Mouse (Mus musculus): ENCODE measurements at regions not wholly inside any gene's neighbourhood (a gene's known extent, or its start where the extent isn't known, plus 50 kb on each side); places are given as distances from the start of the nearest gene placed in this dataset.

DNA sequence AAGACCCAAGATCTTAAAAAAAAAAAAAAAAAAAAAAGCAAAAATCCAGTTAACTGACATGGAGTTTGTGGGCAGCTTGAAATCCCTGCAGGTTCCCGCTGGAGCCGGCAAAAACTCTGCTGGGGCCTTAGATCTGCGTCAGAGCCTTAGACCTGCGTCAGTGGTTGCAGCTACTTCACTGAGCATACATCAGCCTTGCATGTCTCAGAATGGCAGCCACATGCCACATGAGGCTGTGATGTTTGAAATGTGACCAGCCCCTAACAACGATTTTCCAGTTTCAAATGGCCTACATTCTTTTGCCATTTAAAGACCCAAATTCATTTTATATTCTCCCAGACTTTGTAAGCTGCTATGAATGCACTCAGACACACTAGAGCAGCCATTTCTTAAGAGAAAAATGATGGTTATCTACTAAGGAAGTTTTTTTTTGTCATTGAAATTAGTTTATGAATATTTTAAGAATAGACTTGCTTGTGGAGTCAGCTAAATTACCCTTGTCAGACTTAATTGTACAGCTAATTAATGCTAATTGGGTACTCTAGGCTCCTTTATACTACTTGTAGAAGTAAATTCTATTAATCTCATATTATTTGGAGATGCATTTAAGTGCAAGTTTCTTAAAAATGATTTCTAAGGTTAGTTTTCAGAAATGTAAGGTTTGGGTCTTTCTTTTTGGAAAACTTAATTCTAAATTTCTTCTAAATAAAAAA lies 70.8 kb downstream of the Toporsl start:
- intact Hi-C loops (cut with DNase I), result no loop called here
- DNase-seq (ENCODE audit: low spot score in 2 of 2), result no peak

DNA sequence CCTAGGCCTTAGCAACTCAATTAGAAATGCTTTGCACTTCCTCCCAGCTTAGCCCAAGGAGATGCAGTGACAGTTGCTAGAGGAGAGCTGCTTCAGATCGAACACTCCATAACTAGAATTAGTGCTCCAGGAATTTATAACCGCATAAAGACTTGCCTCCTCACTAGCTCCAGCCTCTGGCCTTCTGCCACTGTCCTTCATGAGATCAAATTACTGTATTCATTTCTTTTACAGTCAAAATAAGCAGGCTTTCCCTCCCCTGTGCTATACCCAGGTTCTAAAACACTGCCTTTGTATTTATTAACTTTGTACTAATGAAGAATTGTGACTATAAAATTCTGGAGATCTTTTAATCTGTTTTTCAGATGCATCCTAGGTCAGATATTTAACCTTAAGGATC lies 104.8 kb upstream of the Olfr275 start:
- intact Hi-C loops (cut with DNase I), result no loop called here
- no peak for DNase-seq (ENCODE audit: low spot score in 2 of 2)

- no peak for DNase-seq (ENCODE audit: low spot score in 2 of 2)
- intact Hi-C loops (cut with DNase I), result loop anchor here (10.0 kb wide), 1 partner anchor 571 kb away; no protein-coding TSS in a partner anchor
Measured at GRCm38 (mm10) chr4:52726203-52726602, 88.2 kb upstream of the Olfr275 start.

DNA sequence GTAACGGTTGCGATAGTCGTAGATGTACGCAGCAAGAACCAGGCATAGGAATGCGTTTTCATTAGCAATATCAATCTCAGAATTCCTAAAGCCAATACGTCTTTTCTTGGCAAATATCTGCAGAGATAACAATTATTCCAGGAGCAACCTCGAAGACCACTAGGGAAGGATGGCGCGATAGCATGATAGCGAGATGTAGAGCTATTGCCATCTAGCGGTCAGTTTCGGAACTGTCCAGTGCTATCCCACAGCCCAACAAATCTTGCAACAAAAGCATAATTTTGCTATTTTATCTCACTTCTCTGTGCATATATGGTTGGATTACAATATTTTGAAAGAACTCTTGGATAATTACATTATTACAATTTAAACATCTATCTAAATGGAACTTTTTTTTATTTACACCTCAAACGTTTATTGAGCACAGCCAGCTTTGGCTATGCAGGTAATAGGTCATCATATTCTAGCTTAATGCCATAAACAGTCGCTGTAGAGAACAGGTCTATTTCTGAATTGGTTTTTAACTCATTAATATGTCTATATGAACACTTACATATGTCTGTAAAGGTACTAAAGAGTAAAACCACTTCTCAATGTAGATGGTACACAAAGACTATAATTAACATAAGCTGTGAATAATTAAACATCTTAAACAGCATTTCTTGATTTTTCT lies 87.6 kb upstream of the Olfr275 start:
- peak; percentile 48 to 49 for DNase-seq (ENCODE audit: low spot score in 2 of 2)
- intact Hi-C loops (cut with DNase I), result loop anchor here (10.0 kb wide), 1 partner anchor 572 kb away; no protein-coding TSS in a partner anchor

- no peak for DNase-seq (ENCODE audit: low spot score in 2 of 2)
- intact Hi-C loops (cut with DNase I), result no loop called here
Measured at GRCm38 (mm10) chr4:52733141-52733540, 81.3 kb upstream of the Olfr275 start.

DNA sequence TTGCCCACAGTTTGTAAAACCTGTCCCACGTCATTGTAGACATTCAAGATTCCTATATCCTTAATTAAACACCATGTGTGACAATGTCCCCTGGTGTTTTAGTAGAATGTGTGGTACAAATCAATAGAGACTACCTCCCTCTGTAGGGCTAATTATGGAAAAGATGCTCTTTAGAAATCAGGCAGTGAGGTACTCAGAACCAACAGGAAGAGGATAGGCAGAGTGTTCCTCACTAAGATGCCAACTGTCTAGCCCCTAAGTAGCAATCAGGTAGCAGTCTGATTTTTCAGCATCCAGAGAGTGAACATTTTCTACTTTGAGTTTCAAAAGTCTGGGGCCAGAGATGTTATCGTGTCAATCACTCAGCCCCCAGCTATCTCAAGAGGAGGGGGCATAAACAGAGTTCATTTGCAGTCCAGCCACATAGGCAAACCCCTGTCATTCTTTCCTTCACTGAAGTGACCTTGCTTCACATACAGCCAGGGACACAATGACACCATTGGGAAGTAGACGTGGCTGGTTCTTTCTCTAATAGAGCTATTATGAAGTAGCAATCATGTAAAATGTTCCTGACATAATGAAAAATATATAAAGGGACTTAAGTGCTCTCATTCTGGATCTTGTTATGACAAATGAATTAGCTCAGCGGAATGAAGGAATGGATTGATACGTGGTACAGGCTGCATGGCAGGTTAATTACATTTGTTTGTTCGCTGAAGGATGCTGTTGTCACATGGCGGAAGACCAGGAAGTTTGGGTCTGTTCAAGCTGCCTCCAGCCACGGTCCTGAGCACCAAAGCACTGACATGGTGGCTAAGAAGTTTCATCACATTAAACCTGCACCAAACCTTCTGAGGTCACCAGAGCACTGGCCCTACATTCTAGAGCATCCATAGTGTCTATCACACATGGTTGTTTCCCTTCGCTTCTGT lies 74.6 kb upstream of the Olfr275 start:
- DNase-seq (ENCODE audit: low spot score in 2 of 2), result no peak

DNA sequence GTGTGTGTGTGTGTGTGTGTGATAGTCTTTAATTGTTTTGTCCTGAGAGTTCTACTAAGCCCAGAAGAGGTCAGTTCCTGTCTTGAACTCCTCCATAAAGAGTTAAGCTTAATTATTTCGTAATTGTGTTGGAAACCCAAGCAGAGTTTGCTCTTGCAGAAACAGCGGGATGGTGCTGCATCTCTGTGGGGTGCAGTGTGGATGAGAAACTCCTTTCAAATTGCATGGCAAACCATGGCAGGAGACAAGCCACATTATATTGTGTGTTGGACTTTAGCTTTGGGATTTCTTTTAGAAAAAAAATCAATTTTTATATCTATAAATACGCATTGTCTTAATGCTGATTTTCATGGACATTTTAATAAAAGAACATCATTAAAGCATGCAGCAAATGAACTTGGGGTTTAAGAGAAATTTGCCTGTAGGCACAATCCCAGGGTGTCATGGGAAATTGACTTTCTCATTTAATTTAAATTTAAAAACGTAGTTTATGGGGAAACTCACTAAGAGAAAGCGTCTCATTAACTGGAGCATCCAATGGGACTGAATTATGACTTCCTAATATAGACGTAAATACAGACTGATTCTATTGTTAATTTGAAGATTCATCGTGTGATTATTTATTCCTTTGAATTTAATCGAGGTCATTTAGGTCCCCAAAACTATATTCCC lies 61.4 kb upstream of the Olfr275 start:
- intact Hi-C loops (cut with DNase I), result no loop called here
- no peak for DNase-seq (ENCODE audit: low spot score in 2 of 2)

More for the DNA sequence above, 74.6 kb upstream of the Olfr275 start:
- intact Hi-C loops (cut with DNase I), result no loop called here
